Mouse (Mus musculus): ENCODE results near the gene Gm9999. TPM values are rescaled to one million over a fixed set of nuclear protein-coding genes. Genes with fewer than 3 reads are reported as not detected.
"Not testable (repeated sequence)": the region's sequence is repeated elsewhere in the genome, so short reads cannot be mapped to it uniquely, and the experiment has no call there.

Gm9999 gene
- polyA plus RNA-seq, 2 experiments from 2014 or later, result not detected

DNA sequence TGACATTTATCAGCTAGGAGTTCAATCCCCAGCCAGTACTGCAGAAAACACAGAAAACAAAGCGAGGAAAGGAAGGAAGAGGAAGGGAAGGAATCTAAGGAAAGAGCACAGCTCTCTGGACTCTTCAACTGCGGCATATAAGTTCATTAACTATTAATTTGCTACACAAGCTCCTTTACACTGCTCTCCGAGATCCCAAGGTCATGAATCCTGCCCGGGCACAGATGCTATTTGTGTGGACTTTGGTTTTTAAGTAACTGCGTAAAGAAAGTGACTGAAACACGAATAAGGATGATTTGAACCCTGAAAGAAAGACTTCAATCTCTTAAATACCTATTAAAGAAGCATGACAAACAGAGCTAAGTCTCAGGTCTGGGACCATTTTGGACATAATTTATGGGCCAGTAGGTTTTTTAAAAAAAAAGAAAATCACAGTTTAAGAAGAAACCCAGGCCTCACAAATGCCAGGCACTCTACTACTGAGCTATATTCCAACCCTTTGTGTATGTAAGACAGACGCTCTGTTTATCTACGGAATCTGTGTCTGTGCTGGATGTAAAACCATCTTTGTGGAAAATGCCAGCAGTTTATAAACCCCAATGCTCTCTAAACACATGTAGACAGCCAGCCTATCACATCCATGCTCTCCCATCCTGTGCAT, 16.7 kb downstream of the Gm9999 start:
- ATAC-seq, result no peak

DNA sequence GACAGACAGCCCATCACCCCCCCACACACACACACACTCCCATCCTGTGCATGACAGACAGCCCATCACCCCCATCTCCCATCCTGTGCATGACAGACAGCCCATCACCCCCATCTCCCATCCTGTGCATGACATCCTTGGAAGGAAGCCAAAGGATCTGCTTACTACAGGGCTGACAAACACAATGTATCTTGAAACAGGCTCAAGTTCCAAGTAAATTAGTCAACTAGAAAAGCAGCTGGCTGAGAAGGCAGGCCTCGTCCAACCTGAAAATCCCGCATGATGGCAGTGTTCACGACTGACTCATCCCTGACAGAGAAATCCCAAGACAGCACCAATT, 17.2 kb downstream of the Gm9999 start:
- no peak for ATAC-seq

DNA sequence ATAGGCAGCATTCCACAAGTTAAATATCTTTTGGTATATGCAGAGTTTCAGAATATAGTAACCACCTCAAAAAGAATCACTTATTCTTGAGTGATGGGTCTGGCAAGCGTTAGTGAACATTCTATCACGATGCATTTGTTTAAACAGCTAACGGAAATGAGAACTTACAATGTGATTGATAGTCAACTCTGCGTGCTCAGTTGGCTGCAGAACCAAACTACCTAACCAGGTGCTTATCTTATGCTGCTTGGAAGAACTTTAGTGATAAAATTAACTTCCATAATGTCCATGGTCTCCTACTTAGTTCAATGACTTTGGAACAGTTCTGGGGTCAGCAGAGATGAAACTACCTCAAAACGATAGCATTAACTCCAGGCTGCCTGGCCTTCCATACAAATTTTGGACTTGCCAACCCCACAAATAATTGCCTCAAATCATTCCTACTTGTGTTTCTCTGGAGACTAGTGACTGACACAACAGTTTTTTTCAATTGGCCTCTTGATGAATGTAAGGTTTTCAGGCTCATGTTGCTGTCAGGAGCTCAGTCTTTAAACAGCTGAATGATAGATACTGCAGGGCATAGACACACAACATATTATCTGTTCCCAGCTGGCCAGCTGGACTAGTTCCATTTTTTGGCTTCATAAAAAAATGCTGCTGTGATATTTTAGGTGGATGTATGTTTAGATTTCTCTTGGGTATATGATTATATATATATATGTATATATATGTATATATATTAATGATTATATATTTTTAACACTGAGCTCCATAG, 17.9 kb downstream of the Gm9999 start:
- no peak for ATAC-seq

DNA sequence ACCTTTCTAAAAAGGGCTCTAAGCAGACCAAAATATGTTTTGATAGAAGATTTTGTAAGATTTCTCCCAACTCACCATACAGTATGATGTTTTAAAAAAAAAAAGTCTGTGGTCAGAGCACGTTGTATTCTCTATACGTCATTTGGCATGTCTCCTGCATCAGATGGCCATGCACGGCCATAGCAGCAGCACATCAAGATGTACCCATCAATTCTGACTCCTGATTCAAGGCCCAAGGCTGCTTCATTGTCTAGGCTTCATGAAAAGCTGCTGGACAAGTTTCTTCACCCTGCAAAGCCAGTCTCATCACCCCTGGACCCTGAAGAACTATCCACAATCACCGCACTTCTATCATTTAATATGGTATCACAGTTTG, 18.5 kb downstream of the Gm9999 start:
- ATAC-seq, result no peak

DNA sequence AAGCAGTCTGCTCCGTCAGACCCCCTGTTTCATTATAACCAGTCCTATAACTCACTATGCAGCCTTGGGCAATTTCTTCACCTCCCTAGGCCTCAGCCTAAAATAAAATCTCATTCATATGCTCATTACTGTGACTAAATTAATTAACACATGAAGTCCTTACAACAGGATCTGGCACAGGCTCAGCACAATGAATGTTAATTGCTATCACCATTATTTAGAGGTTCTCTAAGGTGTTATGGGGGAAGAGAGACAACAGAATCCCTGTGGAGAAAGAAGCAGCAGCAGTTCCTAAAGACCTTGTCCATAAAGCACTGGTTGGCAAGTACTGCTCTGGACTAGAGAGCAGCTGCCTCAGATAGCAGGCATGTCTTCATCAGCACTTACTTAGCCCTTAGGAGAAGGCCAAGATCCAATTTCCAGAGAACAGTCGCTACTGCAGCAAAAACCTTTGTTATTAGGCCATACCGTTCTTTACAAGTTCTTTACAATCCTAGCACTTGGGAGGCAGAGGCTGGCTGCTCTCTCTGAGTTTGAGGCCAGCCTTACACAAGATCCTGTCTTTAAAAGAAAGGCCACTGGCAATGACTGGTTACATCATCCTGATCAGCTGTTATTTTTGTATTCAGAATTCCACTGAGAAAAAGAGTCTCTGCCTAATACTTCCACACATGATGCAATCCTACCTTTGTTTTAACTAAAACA, 20.2 kb downstream of the Gm9999 start:
- ATAC-seq, result no peak

DNA sequence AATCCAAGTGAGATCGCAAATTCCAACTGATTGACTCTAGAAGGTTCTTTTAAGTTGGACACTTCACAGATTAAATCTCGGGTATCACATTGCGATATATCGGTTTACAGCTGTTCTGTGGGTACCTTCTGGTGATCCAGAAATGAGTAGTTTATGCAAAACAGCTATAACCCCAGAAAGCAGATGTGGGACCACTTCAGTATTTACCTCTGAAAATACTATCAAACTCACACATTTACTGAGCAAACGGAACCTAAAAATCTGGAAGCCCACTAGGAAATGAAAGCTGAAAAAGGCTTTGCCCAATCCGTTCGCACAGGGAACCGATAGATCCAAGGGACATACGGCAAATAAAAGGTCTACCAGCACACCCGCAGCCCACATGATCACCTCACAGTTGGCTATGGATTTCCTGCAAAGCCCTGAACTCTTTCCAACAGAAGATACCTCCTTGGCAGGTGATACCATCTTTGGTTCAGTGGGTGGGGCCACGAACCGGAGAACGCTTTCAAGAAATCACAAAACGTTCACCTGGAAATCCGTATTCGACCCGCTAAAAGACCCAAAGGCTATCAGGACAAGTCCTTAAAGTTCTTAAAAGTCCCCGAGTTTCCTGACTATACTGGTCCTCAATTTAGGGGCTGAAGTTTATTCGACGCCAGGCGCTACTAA, 23.9 kb downstream of the Gm9999 start:
- no peak for ATAC-seq

DNA sequence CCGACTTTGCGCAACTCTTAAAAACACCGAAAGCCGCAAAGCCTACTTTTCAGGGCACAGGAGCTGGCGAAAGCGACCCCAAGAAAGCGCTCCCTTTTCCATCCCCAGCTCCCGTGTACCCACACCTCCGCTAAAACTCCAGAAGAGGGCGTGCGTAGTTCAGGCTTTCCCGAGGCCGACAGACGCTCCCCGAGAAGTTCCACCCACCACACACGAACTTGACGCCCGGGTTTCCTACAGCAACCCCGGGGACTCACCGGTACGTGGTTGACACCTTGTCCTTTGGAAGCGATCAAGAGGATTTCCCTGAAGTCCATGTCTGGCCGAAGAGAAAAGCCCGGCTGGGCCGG, 24.4 kb downstream of the Gm9999 start:
- ATAC-seq, result peak; percentile 30

DNA sequence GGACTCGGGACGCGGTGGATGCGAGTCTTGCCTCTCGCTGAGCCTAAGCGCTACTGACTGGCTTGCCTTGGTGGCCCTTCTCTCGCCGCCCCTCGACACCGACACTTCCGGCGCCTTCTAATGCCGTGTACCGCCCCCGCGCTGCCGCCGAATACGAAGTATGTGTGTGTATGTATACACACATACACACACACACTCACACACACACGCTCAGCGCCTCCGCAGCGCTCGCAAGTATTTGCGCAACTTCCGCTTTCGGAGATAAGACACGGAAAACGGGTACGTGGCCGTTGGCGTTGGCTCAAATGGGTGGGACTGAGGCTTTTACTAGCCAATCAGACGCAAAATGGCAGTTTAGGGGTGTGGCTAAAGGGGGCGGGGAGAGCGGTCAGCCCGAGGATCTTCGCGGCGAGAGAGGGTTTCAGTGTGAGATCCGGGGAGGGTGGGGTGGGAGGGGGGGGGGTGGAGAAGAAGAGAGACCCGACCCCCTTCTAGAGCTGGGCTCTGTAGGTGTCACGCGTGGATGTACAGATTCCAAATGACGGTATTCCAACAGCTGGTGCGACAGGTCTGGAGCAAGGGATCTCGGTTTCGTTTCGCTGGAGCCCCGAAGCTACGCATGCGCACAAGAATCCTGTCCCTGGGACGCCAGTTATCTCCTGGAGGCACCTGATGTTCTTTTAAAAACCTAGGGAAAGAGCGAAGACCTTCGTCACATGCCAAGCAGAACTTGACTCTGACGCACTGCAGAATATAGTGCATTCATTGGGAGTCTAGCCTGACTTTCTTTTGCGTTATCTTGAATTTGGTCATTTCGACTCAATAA, 25.0 kb downstream of the Gm9999 start, which contains the start of gene Spty2d1:
TSS of gene Spty2d1 (minus strand) at position 244 of the 826 bp plus-strand sequence.
- peak; percentile 89 for ATAC-seq

DNA sequence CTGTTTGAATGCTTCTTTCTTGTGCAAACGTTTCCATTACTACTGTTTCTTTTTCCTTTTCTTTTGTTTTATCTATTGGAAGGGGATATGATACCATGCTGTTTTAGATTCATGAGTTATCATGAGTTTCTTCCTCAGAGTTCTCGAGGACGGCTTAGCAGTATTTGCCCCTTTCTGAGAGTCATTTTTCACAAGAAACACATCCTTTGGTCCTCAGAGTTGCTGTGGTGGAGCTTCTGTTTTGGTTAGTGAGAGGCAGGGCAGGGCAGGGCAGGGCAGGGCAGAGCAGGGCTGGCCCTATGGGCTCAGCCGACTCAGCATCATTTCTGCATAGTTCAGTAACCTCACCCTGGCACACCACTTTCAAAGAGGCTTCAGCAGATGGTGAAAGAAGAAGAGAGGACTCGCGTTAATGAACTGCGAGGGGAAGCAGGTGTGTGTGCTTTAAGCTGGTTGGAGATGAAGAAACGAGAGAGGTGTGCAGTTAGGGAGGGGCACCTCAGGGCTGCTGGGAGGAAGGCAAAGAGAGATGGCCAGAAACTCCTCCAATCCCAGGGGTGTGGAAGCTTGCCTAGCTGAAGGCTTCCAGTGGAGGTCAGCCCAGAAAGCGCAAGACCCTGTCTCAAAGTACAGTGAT, 29.9 kb downstream of the Gm9999 start:
- ATAC-seq, result no peak

DNA sequence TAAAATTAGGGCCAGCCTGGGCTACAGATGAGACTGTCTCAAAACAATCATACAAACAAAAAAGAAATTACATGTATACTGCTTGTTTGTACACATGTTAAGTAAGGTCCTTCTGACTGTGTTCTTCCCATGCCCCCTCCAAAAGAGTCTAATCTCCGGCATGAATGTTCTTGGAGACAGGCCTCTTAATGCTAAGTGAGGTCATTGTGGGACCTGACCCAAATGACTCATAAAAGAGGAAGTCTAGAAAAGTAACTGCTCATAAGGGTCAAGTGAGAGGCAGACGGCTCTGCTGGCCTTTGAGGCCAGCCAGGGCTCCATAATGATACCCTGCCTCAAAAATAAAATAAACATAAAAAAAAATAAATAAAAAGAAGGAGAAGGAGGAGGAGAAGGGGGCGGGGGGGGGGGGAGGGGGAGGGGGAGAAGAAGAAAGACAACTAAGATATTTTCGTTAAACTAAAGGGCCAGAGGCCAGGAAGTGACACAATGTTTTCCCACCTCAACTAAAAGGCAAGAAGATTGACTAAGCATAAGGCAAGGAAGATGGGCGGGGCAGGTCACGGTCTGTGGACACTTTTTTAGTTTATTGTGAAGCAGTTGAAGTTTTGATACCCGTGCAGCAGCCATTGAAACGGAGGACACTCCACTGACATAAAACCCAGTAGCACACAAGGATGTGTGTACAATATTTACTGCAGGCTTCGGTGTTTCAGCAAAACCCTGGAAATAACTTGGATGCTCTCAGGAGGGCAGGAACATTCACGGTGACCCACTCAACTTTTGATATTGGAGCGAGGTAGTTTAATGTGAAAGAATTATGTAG, 31.4 kb downstream of the Gm9999 start:
- ATAC-seq, result no peak

DNA sequence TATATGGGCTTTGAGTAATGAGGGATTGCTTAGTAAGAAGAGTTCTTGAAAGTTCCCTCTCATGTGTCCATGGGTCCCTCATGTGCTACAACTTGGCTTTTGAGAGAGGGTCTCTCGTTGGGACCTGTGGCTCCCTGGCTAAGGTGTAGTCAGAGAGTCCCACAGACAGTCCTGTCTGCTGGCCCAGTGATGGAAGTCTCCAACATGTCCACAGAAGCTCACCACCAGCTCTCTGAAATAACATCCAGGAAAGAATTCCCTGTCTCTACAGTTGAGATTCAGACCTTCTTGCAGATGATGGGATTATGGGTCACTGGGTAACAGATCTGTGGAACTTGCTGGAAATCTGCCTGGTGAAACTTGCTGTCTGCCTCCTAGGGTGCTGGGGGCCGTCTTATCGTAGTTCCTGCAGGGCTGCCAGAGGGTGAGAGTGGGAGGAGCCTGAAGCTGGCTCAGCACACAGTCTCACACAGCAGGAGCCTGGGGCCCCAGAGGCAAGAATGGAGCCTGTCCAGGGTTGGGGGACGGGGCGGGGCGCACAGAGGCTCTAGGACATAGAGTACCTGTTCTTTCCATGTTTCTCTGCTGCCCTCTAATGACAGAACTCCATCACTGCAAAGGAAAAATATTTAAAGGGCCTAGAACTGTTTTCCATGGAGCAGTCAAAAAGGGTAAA, 32.1 kb downstream of the Gm9999 start:
- ATAC-seq, result peak; percentile 81

DNA sequence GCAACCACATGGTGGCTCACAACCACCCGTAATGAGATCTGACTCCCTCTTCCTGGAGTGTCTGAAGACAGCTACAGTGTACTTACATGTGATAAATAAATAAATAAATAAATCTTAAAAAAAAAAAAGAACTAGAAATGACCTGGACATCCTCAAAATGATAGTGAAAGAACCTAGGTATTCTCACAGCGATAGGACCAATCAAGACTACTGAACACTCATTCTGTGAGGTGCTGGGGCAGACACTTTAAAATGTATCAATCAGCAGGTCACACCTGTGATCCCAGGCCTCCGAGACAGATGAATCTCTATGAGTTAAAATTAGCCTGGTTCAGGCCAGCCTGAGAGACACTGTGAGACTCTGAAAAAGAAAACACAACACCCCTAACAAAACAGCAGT, 33.2 kb downstream of the Gm9999 start:
- ATAC-seq, result no peak

DNA sequence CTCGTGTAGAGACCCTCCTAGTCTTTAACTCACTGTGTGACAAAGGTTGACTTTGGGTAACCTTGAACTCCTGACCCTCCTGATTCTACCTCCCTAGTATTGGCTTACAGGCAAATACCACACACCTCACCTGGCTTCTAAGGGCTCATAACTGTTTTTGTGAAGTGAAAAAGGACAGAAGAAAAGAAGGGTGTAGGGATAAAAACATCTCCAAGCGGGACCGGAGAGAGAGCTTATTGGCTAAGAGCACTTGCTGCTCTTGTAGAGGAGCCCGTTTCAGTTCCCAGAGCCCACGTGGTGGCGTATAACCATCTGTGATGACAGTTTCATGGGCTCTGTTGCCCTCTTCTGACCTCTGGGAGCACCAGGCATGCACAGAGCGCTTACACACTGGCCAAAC, 33.8 kb downstream of the Gm9999 start:
- ATAC-seq, result no peak

DNA sequence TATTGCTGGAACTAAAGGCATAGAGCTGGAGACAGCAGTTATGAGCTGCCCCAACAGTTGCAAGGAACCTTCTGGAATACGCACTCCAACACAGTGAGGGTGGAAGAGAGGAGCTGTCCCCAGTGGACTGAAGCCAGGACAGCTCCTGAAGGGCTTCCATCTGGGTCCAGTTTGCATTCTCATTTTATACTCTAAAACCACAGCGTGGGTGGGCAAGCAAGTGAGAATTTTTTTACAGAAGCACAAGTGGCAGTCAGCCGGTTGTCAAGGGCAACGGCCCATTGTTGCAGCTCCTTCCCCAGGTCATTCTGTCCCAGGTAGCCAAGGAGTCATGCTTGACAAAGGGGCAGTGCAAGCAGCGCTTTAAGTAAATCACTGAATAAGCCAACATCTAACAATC, 36.3 kb downstream of the Gm9999 start:
- no peak for ATAC-seq

DNA sequence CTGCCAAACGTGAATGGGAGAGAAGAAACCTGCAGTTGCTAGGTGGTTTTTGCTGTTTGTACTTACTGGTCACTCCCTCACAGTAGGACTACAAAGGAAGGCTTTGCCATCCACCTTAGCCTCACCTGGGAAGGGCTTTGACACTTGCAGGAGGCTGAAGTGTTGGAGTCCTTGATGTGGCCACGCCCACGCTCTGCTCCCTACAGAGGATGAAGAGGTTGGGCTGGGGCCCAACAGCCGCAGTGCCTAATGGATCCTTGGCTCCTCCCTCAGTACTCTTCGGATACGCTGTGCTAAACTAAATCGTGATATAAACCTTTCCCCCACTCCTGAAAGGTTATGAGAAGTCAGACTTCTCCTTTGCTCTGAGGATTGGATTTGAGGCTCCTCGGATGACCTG, 37.6 kb downstream of the Gm9999 start:
- no peak for ATAC-seq

DNA sequence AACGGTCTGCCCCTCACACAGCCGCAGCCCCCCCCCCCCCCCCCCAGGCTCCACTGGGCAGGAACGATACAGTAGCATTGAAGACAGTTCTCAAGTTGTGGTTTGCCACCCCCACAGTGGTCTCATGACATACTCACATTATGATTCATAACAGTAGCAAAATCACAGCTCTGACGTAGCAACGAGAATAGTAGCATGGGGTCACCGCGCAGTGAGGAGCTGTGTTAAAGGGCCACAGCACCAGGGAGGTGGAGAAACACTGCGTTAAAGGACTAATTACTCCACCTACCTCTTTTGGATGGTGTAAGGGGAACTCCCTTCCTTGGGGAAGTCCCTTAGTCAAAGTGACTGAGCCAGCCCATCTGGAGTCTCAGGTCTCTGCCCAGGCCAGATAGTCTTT, 39.1 kb downstream of the Gm9999 start:
- ATAC-seq, result peak; percentile 96

DNA sequence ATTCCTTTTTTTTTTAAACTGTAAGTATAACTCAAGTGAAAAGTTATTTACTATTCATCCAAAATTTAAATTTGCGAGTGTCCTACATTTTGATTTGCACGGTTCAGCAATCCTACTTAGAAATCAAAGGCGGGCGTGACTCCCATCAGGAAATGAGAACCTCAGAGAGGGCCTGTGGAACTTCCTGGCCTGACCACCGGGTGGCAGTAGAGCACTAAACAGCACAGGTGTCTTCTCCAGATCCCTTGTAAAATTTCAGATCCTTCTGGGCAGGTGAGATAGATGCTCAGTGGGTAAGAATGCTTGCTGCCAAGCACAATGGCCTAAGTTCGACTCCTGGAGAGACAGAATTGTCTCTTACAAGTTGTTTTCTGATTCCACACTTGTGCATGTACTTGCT, 40.1 kb downstream of the Gm9999 start:
- ATAC-seq, result peak; percentile 48

DNA sequence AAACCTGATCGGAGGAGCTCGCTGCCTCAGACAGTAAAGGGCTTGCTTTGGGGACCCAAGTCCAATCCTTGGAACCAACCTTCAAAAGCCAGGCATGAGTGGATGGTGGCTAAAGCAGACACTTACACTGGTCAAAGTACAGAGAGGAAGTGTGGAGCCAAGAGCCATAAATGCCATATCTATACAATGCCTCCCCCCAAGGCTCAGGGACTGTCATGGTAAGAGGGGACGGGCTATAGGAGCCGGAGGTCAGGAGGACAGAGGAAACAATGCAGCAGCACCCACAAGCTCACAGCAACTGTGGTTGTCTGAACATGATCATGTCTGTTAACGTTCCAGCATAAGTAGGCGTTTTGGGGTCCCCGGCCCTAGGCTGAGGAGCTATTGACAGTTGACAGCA, 41.1 kb downstream of the Gm9999 start:
- no peak for ATAC-seq

DNA sequence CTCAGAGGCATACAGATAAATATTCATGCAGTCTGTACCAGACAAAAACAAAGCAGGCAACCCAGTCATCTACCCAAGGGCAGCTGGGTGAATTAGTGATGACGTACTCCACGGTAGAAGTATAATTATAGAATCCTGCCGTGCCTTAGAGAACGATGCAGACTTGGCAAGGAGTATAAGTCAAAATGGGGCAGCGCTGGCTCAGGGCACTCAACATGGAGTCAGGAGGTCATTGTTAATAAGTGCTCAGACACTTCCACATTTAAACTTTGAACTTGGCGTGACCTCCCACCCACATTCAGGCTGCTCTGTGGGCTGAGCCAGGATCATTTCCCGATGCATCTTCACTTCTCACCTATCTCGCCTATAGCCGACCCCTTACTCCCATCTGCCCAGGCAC, 42.0 kb downstream of the Gm9999 start:
- no peak for ATAC-seq

DNA sequence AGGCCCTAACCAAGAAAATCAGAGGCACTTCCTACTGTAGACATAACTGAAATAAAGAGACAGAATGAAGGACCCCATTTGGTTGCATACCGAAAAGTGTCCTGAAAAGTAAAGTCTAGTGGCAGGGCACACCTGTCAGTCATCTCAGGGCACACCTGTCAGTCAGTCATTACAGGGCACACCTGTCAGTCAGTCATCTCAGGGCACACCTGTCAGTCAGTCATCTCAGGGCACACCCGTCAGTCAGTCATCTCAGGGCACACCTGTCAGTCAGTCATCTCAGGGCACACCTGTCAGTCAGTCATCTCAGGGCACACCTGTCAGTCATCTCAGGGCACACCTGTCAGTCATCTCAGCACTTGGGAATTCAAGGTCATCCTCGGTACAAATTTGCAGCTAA, 43.5 kb downstream of the Gm9999 start:
- ATAC-seq, result not testable (repeated sequence)

DNA sequence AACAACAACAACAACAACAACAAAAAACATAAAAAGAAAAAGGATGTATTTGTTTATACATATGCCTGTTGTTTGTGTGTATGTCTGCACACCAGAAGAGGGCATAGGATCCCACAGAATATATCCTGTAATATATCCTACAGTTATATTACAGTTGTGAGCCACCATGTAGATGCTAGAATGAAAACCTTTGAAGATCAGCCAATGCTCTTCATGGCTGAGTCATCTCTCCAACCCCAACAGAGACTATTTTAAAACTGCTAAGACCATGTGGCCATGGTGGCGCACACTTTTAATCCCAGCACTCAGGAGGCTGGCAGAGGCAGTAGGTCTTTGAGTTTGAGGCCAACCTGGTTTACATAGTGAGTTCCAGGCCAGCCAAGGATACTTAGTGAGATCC, 44.1 kb downstream of the Gm9999 start:
- no peak for ATAC-seq

Measured in CD4-positive, CD25-positive, alpha-beta regulatory T cell, adult 4 months (primary cell).